Mouse (Mus musculus): ENCODE data around the gene Tppp3.

- TF ChIP-seq CTCF (IDR thresholded peaks at IDR 0.05; ENCODE audit: low read depth) (no peak), EP300 (IDR thresholded peaks at IDR 0.05; ENCODE audit: low read depth) (no peak)
Observed at GRCm38 (mm10) chr8:105521061-105521460, 49.7 kb upstream of the Tppp3 start.
